Mouse (Mus musculus): ENCODE data around the gene Lpar1. TPM values are rescaled to one million over a fixed set of nuclear protein-coding genes. Genes with fewer than 3 reads are reported as not detected.

Gene Lpar1
- total RNA-seq (2014; fragmentation: Nextera tagmentation) (not detected in 2 replicates), total RNA-seq (2017) (0.22 TPM in 1 of 2 replicates, not detected in the other), polyA plus RNA-seq (2012) (not detected in 2 replicates)

DNA sequence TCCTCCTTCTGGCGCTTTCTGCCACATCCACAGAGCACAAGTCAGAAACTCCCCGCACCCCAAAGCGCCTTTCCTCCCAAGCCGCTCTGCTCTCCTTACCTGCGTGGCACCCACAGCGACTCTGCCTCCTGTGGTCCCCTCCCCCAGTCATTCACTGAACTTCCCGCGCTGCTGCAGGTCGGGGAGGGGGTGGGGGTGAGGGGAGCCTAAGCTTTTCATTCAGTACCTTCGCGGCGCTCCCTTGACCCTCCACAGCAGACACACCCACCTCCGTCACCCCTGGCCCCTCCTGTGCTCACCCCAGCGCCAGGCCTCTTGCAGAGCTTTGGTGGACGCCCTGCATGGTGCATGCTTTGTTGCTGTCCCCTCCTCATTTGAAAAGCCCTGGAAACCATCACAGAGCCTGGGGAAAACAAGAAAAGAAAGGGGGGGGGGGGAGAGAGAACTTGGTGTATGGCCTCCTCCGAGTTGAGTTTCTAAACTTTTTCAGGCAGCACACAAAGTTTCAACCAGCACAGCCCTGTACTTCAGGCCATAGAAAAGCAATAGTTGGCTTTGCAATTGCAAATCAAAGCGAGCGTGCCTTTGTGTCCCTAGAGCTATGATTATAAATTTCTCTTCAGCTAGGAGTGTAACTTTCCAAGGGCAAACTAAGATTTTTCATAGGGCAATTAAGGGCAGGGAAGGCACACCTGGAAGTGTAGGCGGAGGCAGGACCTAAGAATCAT, at the start of gene Lpar1:
TSS of gene Lpar1 (minus strand) at position 268 of the 728 bp plus-strand sequence.
- 0 out of 2 replicates have a peak within 1 kb of the TSS, but pooled peaks have one; percentile 13 for H3K4me3 ChIP-seq (ENCODE audit: low read depth, low read length)
- no peak for TF ChIP-seq GATA2 (IDR thresholded peaks at IDR 0.05; ENCODE audit: borderline replicate concordance, low read depth, low read length)
- TF ChIP-seq GATA1 (IDR thresholded peaks at IDR 0.05; ENCODE audit: borderline replicate concordance, low read length), result no peak
- TF ChIP-seq TAL1 (conservative IDR thresholded peaks at IDR 0.05; ENCODE audit: low read depth, low read length), result no peak
- no peak for TF ChIP-seq CTCF (IDR thresholded peaks at IDR 0.05; ENCODE audit: low read depth, low read length)
- no peak for TF ChIP-seq POLR2AphosphoS5 (IDR thresholded peaks at IDR 0.05; ENCODE audit: insufficient replicate concordance, low read depth, low read length)
- no peak for ATAC-seq (ENCODE audit: extremely low read depth, insufficient number of reproducible peaks, low FRiP score, poor library complexity, severe bottlenecking)
- no peaks in the 10 kb centered on the region for H3K27me3 ChIP-seq (ENCODE audit: insufficient read depth, low read length)
- no peak for DNase-seq (ENCODE audit: low spot score)
- no peaks in the 10 kb centered on the region for H3K4me1 ChIP-seq (ENCODE audit: insufficient read depth, low read depth, low read length)
- H3K9me3 ChIP-seq (replicated peaks), result peaks cover 30% of the 10 kb centered on the region
- H3K36me3 ChIP-seq (replicated peaks), result no peaks in the 10 kb centered on the region

DNA sequence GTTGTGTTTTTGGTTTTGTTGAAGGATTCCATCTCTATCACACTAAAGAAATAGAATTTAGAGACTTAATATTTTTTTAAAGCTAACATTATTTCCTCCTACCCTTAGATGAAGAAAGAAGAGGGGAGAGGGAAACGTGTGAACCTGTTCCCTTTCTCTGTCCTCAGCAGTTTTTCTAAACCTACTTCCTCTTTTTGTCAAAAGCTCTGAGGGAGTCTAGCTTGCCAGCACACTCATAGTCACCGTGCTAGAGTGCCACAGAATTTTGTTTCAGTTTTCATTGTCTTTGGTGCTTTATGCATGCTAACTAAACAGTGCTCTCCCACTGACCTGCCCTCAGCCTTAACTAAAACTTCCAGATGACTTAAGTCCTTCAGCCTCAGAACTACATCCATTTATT, 32.2 kb upstream of the Lpar1 start:
- no peak overlapping the region for H3K4me3 ChIP-seq (ENCODE audit: low read depth, low read length)
- H3K9me3 ChIP-seq (replicated peaks), result peaks cover 10% of the 10 kb centered on the region
- H3K36me3 ChIP-seq (replicated peaks), result no peaks in the 10 kb centered on the region
- DNase-seq (ENCODE audit: low spot score), result no peak
- no peaks in the 10 kb centered on the region for H3K4me1 ChIP-seq (ENCODE audit: insufficient read depth, low read depth, low read length)
- no peak for TF ChIP-seq GATA1 (IDR thresholded peaks at IDR 0.05; ENCODE audit: borderline replicate concordance, low read length)
- TF ChIP-seq GATA2 (IDR thresholded peaks at IDR 0.05; ENCODE audit: borderline replicate concordance, low read depth, low read length), result no peak
- no peak for TF ChIP-seq TAL1 (conservative IDR thresholded peaks at IDR 0.05; ENCODE audit: low read depth, low read length)
- TF ChIP-seq CTCF (IDR thresholded peaks at IDR 0.05; ENCODE audit: low read depth, low read length), result no peak
- TF ChIP-seq POLR2AphosphoS5 (IDR thresholded peaks at IDR 0.05; ENCODE audit: insufficient replicate concordance, low read depth, low read length), result no peak
- ATAC-seq (ENCODE audit: extremely low read depth, insufficient number of reproducible peaks, low FRiP score, poor library complexity, severe bottlenecking), result no peak
- H3K27me3 ChIP-seq (ENCODE audit: insufficient read depth, low read length), result no peaks in the 10 kb centered on the region

DNA sequence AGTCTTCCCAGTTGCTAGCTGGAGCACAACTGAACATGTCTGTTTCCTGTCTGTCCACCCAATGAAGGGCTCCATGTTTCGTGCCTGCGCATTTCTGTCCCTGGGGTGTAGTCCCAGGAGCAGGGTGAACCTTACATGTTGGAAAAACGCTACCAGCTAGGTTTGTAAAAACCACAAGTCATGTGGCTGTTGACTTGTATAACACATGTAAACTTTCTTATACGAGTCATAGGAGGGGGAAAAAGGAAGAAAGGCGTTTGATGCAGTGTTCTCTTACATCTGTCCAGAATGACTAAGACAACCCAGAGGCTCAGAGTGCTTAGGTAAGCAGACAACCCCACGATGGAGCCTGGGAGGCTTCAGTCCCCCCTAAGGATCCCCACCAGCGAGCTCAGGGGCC, 27.5 kb upstream of the Lpar1 start:
- no peaks in the 10 kb centered on the region for H3K4me1 ChIP-seq (ENCODE audit: insufficient read depth, low read depth, low read length)
- TF ChIP-seq GATA1 (IDR thresholded peaks at IDR 0.05; ENCODE audit: borderline replicate concordance, low read length) (no peak), GATA2 (IDR thresholded peaks at IDR 0.05; ENCODE audit: borderline replicate concordance, low read depth, low read length) (no peak), POLR2AphosphoS5 (IDR thresholded peaks at IDR 0.05; ENCODE audit: insufficient replicate concordance, low read depth, low read length) (no peak), CTCF (IDR thresholded peaks at IDR 0.05; ENCODE audit: low read depth, low read length) (no peak), TAL1 (conservative IDR thresholded peaks at IDR 0.05; ENCODE audit: low read depth, low read length) (no peak)
- no peak for ATAC-seq (ENCODE audit: extremely low read depth, insufficient number of reproducible peaks, low FRiP score, poor library complexity, severe bottlenecking)

DNA sequence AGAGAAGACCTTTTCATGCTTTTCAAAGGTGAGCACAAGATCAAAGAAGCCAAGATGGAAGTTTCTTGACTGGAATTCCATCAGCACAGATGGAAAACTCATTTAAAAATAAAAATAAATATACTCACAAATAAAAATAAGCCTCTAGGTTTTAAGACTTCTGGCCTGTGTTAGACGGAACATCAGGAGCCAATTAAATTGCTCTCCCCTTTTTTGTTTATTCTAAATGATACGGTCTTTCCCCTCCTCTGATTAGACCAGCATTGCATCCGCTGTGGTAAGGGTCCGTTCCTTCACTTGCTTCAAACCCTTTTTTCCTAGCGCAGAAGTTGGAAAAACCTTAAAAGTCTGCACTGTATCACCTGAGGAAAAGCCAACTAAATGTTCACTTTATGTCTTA, 26.8 kb upstream of the Lpar1 start:
- ATAC-seq (ENCODE audit: extremely low read depth, insufficient number of reproducible peaks, low FRiP score, poor library complexity, severe bottlenecking) (no peak), DNase-seq (ENCODE audit: low spot score) (no peak)
- Histone ChIP-seq H3K4me1 (ENCODE audit: insufficient read depth, low read depth, low read length) (no peaks in the 10 kb centered on the region), H3K27me3 (ENCODE audit: insufficient read depth, low read length) (no peaks in the 10 kb centered on the region), H3K4me3 (ENCODE audit: low read depth, low read length) (no peak overlapping the region), H3K9me3 (replicated peaks) (peaks cover 17% of the 10 kb centered on the region), H3K36me3 (replicated peaks) (no peaks in the 10 kb centered on the region)
- TF ChIP-seq TAL1 (conservative IDR thresholded peaks at IDR 0.05; ENCODE audit: low read depth, low read length), result no peak
- no peak for TF ChIP-seq POLR2AphosphoS5 (IDR thresholded peaks at IDR 0.05; ENCODE audit: insufficient replicate concordance, low read depth, low read length)
- no peak for TF ChIP-seq CTCF (IDR thresholded peaks at IDR 0.05; ENCODE audit: low read depth, low read length)
- TF ChIP-seq GATA2 (IDR thresholded peaks at IDR 0.05; ENCODE audit: borderline replicate concordance, low read depth, low read length), result no peak
- TF ChIP-seq GATA1 (IDR thresholded peaks at IDR 0.05; ENCODE audit: borderline replicate concordance, low read length), result no peak

More for the DNA sequence above, 27.5 kb upstream of the Lpar1 start:
- Histone ChIP-seq H3K27me3 (ENCODE audit: insufficient read depth, low read length) (no peaks in the 10 kb centered on the region), H3K9me3 (replicated peaks) (peaks cover 17% of the 10 kb centered on the region), H3K36me3 (replicated peaks) (no peaks in the 10 kb centered on the region), H3K4me3 (ENCODE audit: low read depth, low read length) (no peak overlapping the region)
- no peak for DNase-seq (ENCODE audit: low spot score)

DNA sequence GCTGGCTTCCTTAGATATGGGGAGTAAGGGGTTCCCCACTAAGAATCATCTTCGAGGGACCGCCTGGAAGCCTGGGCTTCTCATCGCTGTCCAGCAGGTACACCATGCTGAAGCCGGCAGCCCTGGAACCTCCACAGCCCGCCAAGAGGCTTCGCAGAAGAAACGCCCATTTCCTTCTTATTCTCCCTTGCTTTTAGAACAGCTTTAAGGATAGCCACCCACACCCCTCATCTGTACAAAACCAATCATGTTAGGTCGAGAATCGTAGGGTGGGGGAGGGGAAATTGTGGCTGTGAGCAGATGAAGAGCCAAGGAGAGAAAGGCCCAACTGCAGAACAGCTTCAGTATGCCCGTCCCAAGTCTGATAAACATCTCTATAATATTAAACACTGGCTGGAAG, 26.4 kb upstream of the Lpar1 start:
- H3K4me1 ChIP-seq (ENCODE audit: insufficient read depth, low read depth, low read length), result no peaks in the 10 kb centered on the region
- H3K9me3 ChIP-seq (replicated peaks), result peaks cover 17% of the 10 kb centered on the region
- no peaks in the 10 kb centered on the region for H3K27me3 ChIP-seq (ENCODE audit: insufficient read depth, low read length)
- no peak for TF ChIP-seq POLR2AphosphoS5 (IDR thresholded peaks at IDR 0.05; ENCODE audit: insufficient replicate concordance, low read depth, low read length)
- TF ChIP-seq GATA2 (IDR thresholded peaks at IDR 0.05; ENCODE audit: borderline replicate concordance, low read depth, low read length), result no peak
- TF ChIP-seq CTCF (IDR thresholded peaks at IDR 0.05; ENCODE audit: low read depth, low read length), result no peak
- TF ChIP-seq GATA1 (IDR thresholded peaks at IDR 0.05; ENCODE audit: borderline replicate concordance, low read length), result no peak
- no peak for TF ChIP-seq TAL1 (conservative IDR thresholded peaks at IDR 0.05; ENCODE audit: low read depth, low read length)
- H3K36me3 ChIP-seq (replicated peaks), result no peaks in the 10 kb centered on the region
- ATAC-seq (ENCODE audit: extremely low read depth, insufficient number of reproducible peaks, low FRiP score, poor library complexity, severe bottlenecking), result no peak
- no peak overlapping the region for H3K4me3 ChIP-seq (ENCODE audit: low read depth, low read length)
- DNase-seq (ENCODE audit: low spot score), result no peak

DNA sequence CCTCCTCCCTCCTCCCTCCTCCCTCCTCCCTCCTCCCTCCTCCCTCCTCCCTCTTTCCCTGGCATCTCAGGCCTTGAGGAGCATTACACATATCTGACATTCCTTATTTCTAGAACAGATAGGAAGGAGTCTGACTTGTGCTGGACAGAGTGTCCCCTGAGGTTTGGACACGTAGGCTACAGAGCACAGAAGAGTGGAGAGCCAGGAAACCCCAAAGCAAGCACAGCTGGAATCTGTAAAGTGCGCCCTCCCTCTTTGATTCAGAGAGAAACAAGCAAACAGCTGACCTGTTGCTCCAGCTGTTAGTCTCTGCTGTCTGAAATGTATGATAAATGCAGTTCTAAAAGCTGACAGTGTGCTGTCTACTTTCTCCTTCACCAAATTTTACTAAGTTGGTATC, 24.8 kb upstream of the Lpar1 start:
- Histone ChIP-seq H3K4me1 (ENCODE audit: insufficient read depth, low read depth, low read length) (no peaks in the 10 kb centered on the region), H3K27me3 (ENCODE audit: insufficient read depth, low read length) (no peaks in the 10 kb centered on the region), H3K4me3 (ENCODE audit: low read depth, low read length) (no peak overlapping the region), H3K9me3 (replicated peaks) (peaks cover 20% of the 10 kb centered on the region), H3K36me3 (replicated peaks) (no peaks in the 10 kb centered on the region)
- DNase-seq (ENCODE audit: low spot score) (no peak), ATAC-seq (ENCODE audit: extremely low read depth, insufficient number of reproducible peaks, low FRiP score, poor library complexity, severe bottlenecking) (no peak)
- TF ChIP-seq GATA2 (IDR thresholded peaks at IDR 0.05; ENCODE audit: borderline replicate concordance, low read depth, low read length), result no peak
- no peak for TF ChIP-seq GATA1 (IDR thresholded peaks at IDR 0.05; ENCODE audit: borderline replicate concordance, low read length)
- no peak for TF ChIP-seq POLR2AphosphoS5 (IDR thresholded peaks at IDR 0.05; ENCODE audit: insufficient replicate concordance, low read depth, low read length)
- TF ChIP-seq TAL1 (conservative IDR thresholded peaks at IDR 0.05; ENCODE audit: low read depth, low read length), result no peak
- no peak for TF ChIP-seq CTCF (IDR thresholded peaks at IDR 0.05; ENCODE audit: low read depth, low read length)

Measured in G1E (cell line).